Mouse (Mus musculus) ES-E14 (cell line): ENCODE results near the gene Mgst2. TPM values are rescaled to one million over a fixed set of nuclear protein-coding genes. Genes with fewer than 3 reads are reported as not detected.
A peak's percentile ranks its signal among the peaks of the same experiment; 100 is the strongest.

ENCODE experiments used
- DNase-seq: peaks from one replicate; pipeline ENCODE4 v3.0.0-alpha.2; 2013; ENCODE audit warnings: low read depth, low spot score
- H3K27ac ChIP-seq: 2 replicates; pipeline ENCODE4 v1.5.1; 2012; ENCODE audit warnings: low read depth, mild to moderate bottlenecking, low read length, moderate library complexity, mixed read lengths; ENCODE audit not compliant: poor library complexity, insufficient read depth, severe bottlenecking
- H3K36me3 ChIP-seq: 2 replicates; pipeline ENCODE4 v1.6.1; 2012; ENCODE audit warnings: mild to moderate bottlenecking, low read length, moderate library complexity, mixed read lengths; ENCODE audit not compliant: control insufficient read depth, poor library complexity, insufficient read depth, severe bottlenecking
- H3K4me1 ChIP-seq, 2 experiments: fragments of 150-350 bp in 1 of 2; sonication (generic) in 1 of 2; 2 replicates each; pipeline ENCODE4 v1.6.1; 2012; ENCODE audit warnings: low read length in 2 of 2, mild to moderate bottlenecking in 1 of 2, mixed read lengths in 1 of 2; ENCODE audit not compliant: control insufficient read depth in 2 of 2, insufficient read depth in 2 of 2, poor library complexity in 1 of 2
- H3K4me3 ChIP-seq, 2 experiments: fragments of 150-350 bp in 1 of 2; sonication (generic) in 1 of 2; 2 replicates each; pipeline ENCODE4 v1.5.1; 2012; ENCODE audit warnings: low read length in 2 of 2, low read depth in 1 of 2, mild to moderate bottlenecking in 1 of 2, mixed read lengths in 1 of 2; ENCODE audit not compliant: insufficient read depth in 1 of 2, poor library complexity in 1 of 2, severe bottlenecking in 1 of 2
- H3K9ac ChIP-seq: 2 replicates; pipeline ENCODE4 v1.6.1; 2012; ENCODE audit warnings: low read depth, mild to moderate bottlenecking, low read length, mixed read lengths; ENCODE audit not compliant: poor library complexity, insufficient read depth, severe bottlenecking
- H3K9me3 ChIP-seq: fragments of 150-350 bp; sonication (generic); 2 replicates; pipeline ENCODE4 v1.6.1; 2012; ENCODE audit warnings: low read depth, mild to moderate bottlenecking, low read length; ENCODE audit not compliant: control insufficient read depth, insufficient read depth
- CHD2 ChIP-seq: IDR thresholded peaks from 2 replicates; pipeline ENCODE4 v1.6.1; 2014; ENCODE audit warnings: mild to moderate bottlenecking, low read depth, low read length, inconsistent platforms
- HCFC1 ChIP-seq: IDR thresholded peaks from 2 replicates; pipeline ENCODE4 v1.6.1; 2012; ENCODE audit warnings: low read length, inconsistent platforms, borderline replicate concordance; ENCODE audit not compliant: insufficient read depth
- MAFK ChIP-seq: IDR thresholded peaks from 2 replicates; pipeline ENCODE4 v1.6.1; 2014; ENCODE audit warnings: mild to moderate bottlenecking, low read depth, low read length, inconsistent platforms; ENCODE audit not compliant: insufficient read depth
- ZC3H11A ChIP-seq: IDR thresholded peaks from 2 replicates; pipeline ENCODE4 v1.6.1; 2012; ENCODE audit warnings: low read depth, mild to moderate bottlenecking, inconsistent platforms, low read length, borderline replicate concordance
- ZNF384 ChIP-seq: IDR thresholded peaks from 2 replicates; pipeline ENCODE4 v1.6.1; 2012; ENCODE audit warnings: low read depth, low read length, inconsistent platforms
- in situ Hi-C, 2 experiments: fragments of 600-800 bp; cut with MboI; formaldehyde crosslinking; loops; one replicate each; pipeline ENCODE4 v1.15.1; 2025; ENCODE audit warnings: low sequenced_read_pairs in 2 of 2, inconsistent platforms in 1 of 2; ENCODE audit not compliant: unreplicated experiment in 2 of 2
- total RNA-seq: library from RNA; depleted of rRNA; stranded (reverse); fragments of 300-350 nt; gene quantifications from 2 replicates; pipeline ENCODE4 v1.2.3, GENCODE M21; 2012

The Mgst2 gene
- total RNA-seq, 1 experiment = 0.71 TPM

DNA sequence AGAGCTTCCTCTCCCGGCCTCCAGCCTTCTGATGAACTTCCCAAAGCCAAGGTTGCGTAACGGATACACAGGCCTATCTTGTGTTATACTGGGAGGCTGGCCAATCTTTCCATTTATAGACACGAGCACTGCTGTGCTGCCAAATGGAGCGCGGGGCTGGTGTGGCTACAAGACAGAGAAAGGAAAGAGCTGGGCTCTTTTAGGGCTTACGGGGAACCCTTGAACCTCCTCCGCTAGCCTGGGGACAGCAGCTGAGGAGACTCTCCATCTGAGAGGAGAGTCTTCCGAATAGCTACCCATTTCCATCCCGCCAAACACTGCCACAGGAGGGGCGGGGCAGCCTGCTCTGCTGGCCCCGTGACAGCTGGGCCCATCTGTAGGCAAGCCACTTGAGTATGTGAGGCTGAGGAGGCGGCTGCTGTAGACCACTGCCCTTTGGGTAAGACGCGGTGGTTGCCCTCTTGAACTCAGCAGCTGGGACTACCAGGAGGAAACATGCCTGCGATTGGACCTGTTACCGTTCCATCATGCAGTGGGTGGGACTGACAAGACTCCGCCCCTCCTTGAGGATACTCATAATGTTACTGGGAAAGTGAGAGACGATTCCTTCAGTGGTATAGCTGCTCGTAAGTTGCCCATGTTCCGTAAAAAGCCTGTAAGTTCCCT, 48.7 kb downstream of the Mgst2 start:
- H3K9me3 ChIP-seq = no peaks in the 10 kb centered on the region
- H3K27ac ChIP-seq = no peak overlapping the region
- peak overlapping the region in 1 of 2 experiments; percentile 43; a peak in 1 of 4 replicates for H3K4me3 ChIP-seq
- TF ChIP-seq ZC3H11A (no peak), CHD2 (no peak), HCFC1 (no peak), MAFK (no peak), ZNF384 (no peak)
- H3K4me1 ChIP-seq = peaks cover 2 to 3% of the 10 kb centered on the region in 2 experiments; a peak in 1 of 4 replicates
- H3K36me3 ChIP-seq = no peaks in the 10 kb centered on the region
- in situ Hi-C loops = no loop called here
- H3K9ac ChIP-seq = no peak overlapping the region
- DNase-seq = peak; percentile 31

DNA sequence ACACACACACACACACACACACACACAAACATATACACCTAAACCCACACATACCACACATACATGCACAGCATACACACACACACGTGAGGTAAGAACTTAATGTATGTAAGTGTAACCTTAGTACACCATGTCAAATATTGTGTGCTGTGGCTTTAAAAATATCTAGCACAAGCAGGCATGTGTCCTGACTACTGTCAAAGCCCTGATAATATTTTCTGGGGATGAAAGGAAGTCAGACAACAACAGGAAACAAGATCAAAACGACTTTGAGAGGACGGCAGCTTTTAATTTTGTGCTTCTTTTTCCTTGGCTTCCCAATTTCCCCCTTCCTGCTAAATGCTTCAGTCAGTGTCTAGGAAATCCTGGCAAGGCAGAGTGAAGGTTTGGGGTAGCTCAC, 52.2 kb downstream of the Mgst2 start:
- H3K36me3 ChIP-seq = no peaks in the 10 kb centered on the region
- no peak for DNase-seq
- H3K27ac ChIP-seq = no peak overlapping the region
- H3K4me1 ChIP-seq = peaks cover 2 to 3% of the 10 kb centered on the region in 2 experiments; a peak in 1 of 4 replicates
- in situ Hi-C loops = no loop called here
- H3K4me3 ChIP-seq = no peak overlapping the region
- TF ChIP-seq MAFK (no peak), ZC3H11A (no peak)
- no peak overlapping the region for H3K9ac ChIP-seq
- H3K9me3 ChIP-seq = no peaks in the 10 kb centered on the region

DNA sequence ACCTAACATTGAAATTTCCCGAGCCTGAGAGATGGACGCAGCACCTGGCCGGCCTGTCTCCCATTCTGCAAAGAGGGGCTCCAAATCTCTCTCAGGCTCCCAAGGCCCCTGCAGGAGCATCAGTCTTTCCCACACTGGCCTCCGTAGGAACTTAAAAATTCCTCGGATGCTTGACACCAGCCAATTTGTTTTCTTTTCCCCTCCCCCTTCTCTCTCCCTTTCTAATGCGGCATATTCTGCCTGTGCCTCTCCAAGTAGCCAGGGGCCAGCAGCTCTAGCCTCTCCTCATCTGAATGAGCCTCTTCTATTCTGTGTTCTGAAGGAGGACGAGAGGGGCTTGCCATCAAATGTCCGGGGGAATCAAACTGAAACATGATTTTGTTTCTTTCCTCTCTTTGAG, 53.1 kb downstream of the Mgst2 start:
- Histone ChIP-seq H3K4me3 (no peak overlapping the region), H3K9ac (no peak overlapping the region), H3K36me3 (no peaks in the 10 kb centered on the region), H3K9me3 (no peaks in the 10 kb centered on the region), H3K4me1 (peaks cover 2 to 3% of the 10 kb centered on the region in 2 experiments; a peak in 1 of 4 replicates), H3K27ac (no peak overlapping the region)
- no peak for DNase-seq
- TF ChIP-seq HCFC1 (no peak), ZC3H11A (no peak), MAFK (no peak), CHD2 (no peak), ZNF384 (no peak)
- in situ Hi-C loops = no loop called here

DNA sequence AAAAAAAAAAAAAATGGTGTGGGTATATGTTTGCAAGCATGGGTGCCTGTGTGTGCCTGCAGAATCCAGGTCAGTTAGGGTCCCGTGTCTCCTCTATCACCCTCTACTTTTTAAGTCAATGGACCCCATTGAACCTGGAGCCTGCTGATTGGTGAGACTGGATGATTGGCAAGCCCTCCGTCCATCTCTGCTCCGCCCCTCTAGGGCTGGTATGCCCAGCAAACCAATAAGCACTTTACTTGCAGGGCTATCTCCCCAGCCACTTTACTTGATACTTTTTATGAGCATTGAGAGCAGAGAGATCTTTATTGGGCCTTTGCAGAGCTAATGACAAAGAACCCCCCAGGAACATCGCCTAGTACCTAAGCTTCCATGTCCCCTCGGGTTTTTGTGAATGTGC, 54.3 kb downstream of the Mgst2 start:
- no peak for TF ChIP-seq ZC3H11A
- no peak for TF ChIP-seq CHD2
- no peak for TF ChIP-seq ZNF384
- TF ChIP-seq MAFK = no peak
- no peak for TF ChIP-seq HCFC1
- H3K9ac ChIP-seq = no peak overlapping the region
- H3K27ac ChIP-seq = no peak overlapping the region
- H3K9me3 ChIP-seq = no peaks in the 10 kb centered on the region
- H3K36me3 ChIP-seq = no peaks in the 10 kb centered on the region
- no peaks in the 10 kb centered on the region for H3K4me1 ChIP-seq
- H3K4me3 ChIP-seq = no peak overlapping the region
- no peak for DNase-seq
- in situ Hi-C loops = no loop called here

DNA sequence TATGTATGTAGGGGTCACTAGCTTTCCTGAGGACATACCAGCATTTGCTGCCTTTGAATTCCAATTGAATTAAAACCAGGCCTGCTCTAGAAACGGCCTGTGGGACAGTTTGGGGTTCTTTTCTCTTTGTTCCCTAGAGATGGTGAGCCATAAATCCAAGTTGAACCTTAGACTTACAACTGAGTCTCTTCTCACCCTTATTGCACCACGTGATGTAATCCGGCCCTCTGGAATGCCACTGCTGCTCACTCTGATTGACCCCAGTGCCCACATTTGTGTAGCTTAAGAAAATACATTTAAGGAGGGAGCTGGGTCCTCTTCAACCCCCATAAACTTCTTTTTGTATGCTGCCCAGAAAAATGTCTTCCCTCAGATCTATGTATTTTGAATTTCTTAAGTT, 57.3 kb downstream of the Mgst2 start:
- Histone ChIP-seq H3K36me3 (no peaks in the 10 kb centered on the region), H3K9ac (no peak overlapping the region), H3K9me3 (no peaks in the 10 kb centered on the region), H3K4me1 (no peaks in the 10 kb centered on the region), H3K27ac (no peak overlapping the region), H3K4me3 (no peak overlapping the region)
- no peak for TF ChIP-seq ZC3H11A
- no peak for TF ChIP-seq CHD2
- no peak for TF ChIP-seq ZNF384
- TF ChIP-seq HCFC1 = no peak
- no peak for TF ChIP-seq MAFK
- in situ Hi-C loops = no loop called here
- DNase-seq = no peak
